Mouse (Mus musculus): ENCODE data around the gene Map4k5.

DNA sequence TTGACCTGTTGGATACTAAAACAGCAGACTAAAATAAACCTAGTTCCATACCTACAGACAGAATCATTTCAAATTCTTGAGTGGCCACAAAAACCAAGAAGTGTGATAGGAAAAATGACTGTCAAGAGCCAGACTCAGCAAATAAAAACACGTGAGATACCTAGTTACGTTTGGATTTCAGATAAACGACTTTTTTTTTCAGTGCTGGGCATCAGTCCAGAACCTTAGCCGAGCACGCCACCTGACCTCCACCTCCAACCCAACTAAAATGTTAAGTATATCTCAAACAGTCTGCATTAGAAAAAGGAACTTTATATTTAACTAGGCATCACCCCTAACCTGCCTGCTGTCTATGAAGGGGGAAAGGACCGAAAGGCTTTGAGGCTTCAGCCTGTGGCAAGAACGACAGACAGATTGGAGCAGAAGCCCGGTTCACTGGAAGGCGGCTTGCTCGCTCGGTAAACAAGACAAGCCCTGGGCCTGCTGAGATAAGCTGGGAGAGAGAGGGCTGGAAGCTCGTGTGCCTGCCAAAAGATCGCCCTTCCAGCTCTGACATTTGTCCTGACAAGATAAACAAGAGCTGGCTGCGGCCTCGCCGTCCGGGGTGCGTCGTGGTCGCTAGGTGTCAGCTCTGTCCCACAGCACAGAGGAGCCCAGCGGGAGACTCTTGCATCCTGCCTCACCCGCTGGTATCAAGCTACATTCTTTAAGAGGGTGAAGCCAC, 135.4 kb downstream of the Map4k5 start:
- TF ChIP-seq POLR2A (IDR thresholded peaks at IDR 0.05; ENCODE audit: borderline replicate concordance, extremely low read depth, insufficient read depth, insufficient read length, poor library complexity, severe bottlenecking), result no peak
- TF ChIP-seq CTCF (IDR thresholded peaks at IDR 0.05; ENCODE audit: borderline replicate concordance, extremely low read depth, insufficient read depth, insufficient read length), result peak; percentile 70

Measured in brain, embryonic 14.5 days (tissue).